Mouse (Mus musculus): ENCODE results near the gene Svop. TPM values are rescaled to one million over a fixed set of nuclear protein-coding genes. Genes with fewer than 3 reads are reported as not detected.
A peak's percentile ranks its signal among the peaks of the same experiment; 100 is the strongest.

Svop gene
- total RNA-seq, 1 experiment from 2014 or later, result 3.1 TPM

DNA sequence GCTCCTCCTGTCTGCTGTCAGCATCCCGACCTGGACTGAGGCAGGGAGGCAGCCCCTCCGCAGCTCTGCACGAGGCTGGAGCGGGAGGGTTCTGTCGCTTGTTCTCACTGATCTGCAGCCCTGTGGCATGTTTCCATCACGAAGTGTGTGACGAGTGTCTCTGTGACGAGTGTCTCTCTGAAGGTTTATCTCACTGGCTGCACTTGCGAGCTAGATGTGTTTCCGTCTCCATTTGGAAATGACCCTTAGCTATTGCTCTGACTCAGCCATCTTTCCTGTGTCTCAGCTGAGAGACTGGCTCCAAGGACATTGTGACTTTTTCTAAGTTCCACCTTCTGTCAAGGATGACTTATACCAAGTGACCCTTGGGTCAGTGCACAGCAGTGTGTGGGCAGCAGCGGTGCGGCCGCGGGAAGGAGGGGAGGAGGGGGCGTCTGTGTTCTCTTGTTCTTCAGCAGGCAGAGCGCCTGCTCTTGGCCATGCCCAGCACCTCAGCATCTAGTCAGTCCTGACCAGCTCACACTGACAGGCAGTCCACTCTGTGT, 15.1 kb upstream of the Svop start:
- DNase-seq, result peak; percentile 34

GRCm38 (mm10) chr5:114102807-114103206, 11.4 kb upstream of the Svop start:
- DNase-seq, result no peak

DNA sequence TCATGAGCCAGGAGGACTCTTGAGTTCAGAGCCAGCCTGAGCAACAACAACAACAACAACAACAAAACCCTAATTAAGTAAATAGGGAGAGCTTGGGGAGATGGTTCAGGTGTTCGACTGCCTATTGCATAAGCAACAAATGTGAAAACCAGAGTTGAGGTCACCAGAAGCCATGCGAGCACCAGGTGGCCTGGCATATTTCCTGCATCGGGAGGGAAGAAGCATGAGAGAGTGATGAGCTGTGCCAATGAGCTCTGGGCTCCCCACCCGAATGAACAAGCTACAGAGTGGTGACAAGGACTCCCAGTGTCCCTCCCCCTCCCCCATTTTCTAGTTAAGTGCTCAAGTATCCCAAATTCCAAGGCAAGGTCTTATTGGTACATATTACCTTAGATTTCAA, 10.5 kb upstream of the Svop start:
- DNase-seq, result no peak

GRCm38 (mm10) chr5:114100390-114101099, 9.2 kb upstream of the Svop start:
- no peak for DNase-seq

GRCm38 (mm10) chr5:114099709-114100389, 8.5 kb upstream of the Svop start:
- DNase-seq, result peak; percentile 90

DNA sequence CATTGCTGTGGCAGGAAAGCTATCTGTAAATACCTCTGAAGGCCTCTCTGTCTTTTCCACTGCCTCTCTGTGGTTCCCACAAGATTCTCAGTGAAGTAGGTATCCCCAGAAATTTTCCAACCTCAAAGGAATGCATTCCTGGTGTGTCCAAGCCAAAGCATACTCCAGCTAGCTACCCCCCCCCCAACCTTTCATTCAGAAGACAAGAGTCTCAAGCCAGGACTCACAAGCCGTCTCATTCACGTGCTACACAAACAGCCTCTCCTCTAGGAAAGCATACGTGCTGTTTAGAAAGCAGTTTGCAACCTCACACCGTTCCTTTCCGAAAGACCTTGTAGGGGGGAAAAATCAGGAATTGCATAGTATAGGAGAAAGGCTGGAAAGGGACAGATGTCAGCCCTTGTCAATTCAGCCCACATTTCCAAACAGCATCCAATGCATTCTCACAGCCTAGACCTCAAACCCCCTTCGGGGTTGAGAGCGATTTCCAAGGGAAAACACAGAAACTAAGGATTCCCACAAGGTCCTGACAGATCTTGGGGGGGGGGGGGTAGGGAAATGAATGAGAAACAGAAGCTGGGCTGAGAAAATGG, 853 bp downstream of the Svop start:
- no peak for DNase-seq

DNA sequence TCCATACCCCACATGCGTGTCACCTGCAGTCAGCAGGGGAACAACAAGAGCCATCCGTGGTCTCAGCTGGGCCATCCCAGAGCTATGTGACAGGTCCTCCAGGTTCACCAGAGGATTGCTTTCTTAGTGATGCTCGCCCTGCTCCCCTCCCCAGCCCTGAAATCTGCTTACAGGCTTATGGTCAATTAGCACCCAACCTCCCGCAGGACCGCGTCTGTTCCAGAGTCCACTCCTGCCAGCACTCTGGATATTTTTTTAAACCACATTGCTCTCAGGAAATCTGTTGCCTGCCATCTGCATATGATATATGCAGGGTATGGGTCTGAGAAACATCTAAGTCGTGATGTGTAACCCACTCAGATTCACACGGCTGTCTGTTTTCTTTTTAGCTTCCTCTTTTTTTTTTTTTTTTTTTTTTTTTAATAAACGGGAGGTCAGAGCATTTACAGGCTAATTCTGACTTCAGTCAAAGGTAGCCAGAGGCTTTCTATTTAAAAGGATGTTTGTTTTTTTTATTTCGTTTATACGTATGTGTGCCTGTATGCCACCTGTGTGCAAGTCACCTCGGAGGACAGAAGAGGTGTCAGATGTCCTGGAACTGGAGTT, 3.4 kb downstream of the Svop start:
- no peak for DNase-seq

- no peak for DNase-seq
Measured at GRCm38 (mm10) chr5:114085501-114085900, 5.9 kb downstream of the Svop start.

- DNase-seq, result no peak
Measured at GRCm38 (mm10) chr5:114077009-114077408, 14.4 kb downstream of the Svop start.

DNA sequence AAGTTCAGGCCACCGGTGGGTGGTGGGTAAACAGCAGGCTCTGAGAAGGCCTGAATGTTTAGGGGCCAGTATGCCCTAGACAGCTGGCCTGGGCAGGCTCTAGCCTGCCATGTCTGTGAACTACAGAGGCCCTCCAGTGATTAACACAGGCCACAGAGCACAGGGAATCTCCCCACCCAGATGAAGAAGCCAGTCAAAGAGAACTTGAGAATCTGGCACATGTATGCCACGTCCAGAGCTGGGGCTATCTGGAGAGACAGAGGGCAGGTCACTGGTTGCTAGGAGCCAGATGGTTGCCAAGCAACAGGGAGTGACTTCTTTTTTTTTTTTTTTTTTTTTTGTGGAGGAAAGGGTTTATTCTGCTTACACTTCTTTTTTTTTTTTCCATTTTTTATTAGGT, 19.1 kb downstream of the Svop start:
- DNase-seq, result no peak

- DNase-seq, result no peak
Measured at GRCm38 (mm10) chr5:114070858-114071257, 20.5 kb downstream of the Svop start.

DNA sequence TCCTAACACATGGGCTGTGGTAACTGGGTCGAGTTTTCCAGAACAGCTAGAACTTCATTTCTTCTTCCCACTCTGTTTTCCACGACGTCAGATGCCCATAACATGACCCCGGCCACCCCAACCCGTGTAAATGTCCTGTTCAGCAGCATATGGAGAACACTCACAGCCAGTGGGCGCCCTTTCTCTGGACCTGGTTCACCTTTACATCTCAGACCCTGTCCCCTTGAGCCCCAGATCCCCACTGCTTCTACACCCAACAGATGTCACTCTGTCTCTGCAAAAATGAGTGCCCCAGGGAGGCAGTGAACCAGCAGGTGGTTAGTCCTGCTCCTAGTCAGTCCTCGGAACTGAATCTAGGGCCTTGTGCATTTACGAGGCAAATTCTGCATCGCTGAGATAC, 23.4 kb downstream of the Svop start:
- no peak for DNase-seq

DNA sequence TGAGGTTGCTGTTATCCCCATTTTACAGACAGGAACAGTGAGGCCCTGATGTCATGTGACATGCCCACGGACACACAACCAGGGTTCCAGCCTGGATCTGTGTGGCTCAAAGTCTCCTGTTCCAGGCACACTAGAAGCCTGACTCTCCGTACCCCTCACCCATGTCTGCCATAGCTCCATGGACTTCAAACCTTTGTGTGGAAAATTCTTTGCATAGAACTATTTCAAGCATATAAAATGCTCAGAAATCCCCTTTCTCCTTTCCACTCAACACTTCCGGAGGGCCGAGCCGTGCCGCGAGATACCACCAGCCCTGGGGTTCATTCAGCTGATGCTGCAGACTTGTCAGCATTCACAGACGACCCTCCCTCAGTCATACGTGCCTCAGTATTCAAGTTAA, 23.8 kb downstream of the Svop start:
- no peak for DNase-seq

DNA sequence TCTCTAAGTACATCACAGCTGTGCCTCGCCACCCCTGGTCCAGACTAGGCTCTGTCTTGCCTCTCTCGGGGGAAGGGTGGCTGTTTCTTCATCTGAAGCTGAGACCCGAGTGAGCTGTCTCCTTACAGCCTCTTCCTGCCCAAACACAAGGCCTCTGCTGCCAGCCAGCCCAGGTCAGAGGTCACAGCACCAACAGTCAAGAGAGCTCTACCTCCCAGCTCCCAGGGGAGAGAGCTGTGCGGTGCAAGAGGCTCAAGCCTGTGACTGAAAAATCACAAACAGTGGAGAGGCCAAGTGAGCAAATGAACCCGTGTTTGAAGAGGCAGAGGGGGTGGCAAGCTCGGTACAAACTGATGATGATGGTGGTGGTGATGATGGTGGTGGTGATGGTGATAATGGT, 24.8 kb downstream of the Svop start:
- no peak for DNase-seq

DNA sequence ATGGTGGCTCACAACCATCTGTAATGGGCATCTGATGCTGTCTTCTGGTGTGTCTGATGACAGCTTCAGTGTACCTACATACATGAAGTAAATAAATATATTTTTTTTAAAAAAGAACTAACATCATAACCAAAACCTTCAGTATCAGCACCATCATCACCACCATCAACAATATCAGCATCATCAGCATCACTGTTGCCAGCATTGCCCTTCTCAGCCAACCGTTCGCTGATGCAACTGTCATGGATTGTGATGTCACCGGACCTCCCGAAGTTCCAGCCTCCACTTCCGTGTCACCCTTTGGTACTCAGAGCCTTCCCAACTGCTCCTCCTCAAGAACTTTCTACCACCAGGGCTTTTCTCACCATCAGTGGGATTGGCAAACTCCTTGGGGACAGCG, 26.2 kb downstream of the Svop start, which contains the start of gene Usp30:
TSS of gene Usp30 (plus strand) at position 301 of the 400 bp plus-strand sequence.
- DNase-seq, result no peak

GRCm38 (mm10) chr5:114063958-114064357, 27.4 kb downstream of the Svop start:
- DNase-seq, result no peak

GRCm38 (mm10) chr5:114061675-114062074, 29.7 kb downstream of the Svop start:
- DNase-seq, result no peak

GRCm38 (mm10) chr5:114057129-114057731, 34.1 kb downstream of the Svop start:
- no peak for DNase-seq

DNA sequence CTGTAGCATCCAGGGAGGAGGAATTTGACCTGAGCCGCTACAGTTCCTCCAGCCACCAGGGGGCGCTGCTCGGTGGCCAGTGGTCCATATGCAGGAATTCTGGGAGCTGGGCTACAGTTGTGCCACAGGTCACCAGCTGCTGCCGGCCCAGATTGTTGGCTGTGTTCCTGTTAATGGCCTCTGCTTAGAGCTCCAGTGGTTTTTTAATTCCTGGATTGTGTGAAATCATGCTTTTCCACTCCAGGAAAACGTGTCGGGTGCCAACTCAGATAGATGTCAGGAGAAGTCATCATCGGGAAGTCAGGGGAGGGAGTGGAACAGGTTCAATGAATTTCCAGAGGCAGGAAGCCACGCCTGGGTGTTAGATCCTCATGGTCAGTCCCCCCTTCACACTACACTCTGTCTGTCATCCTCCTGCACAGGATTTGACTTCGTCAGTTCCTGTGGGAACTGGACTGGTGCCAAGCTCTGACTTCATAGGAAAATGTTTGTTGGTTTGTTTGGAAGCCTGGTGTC, 39.1 kb downstream of the Svop start:
- peak; percentile 82 for DNase-seq

GRCm38 (mm10) chr5:114048731-114049308, 42.5 kb downstream of the Svop start:
- DNase-seq, result no peak

GRCm38 (mm10) chr5:114047182-114047581, 44.2 kb downstream of the Svop start:
- DNase-seq, result no peak

DNA sequence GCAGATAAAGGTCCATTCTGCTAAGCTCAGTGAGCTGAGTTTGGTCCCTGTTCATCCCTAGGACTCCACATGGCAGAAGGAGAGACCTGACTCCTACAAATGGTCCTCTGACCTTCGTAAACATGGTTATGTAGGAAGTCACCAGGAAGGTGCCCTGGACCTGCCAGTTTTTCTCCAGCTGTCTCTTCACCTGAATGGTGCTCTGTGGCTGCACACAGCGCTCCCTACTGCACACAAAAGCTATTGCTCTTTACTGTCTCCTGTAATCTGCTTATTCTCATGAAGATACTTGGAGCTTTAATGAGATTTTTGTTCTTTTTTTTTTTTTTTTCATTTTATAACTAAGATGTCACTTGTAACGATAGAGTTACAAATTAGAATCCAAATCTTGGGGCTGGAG, 44.8 kb downstream of the Svop start:
- no peak for DNase-seq

Data from adrenal gland, postnatal 25 days (tissue).